Mouse (Mus musculus) lung, embryonic 16.5 days (tissue): ENCODE results near the gene Alox5. TPM values are rescaled to one million over a fixed set of nuclear protein-coding genes. Genes with fewer than 3 reads are reported as not detected.

Source experiments
- ATAC-seq: fragments of 200-750 bp; cut with Nextera tagmentation; 2 replicates; pipeline ENCODE4 v1.8.0; 2017; ENCODE audit warnings: low read depth, mild to moderate bottlenecking, moderate library complexity
- H3K27ac ChIP-seq: fragments of 300-500 bp; sonication (generic); 2 replicates; pipeline ENCODE4 v1.5.1; 2014; ENCODE audit warnings: mild to moderate bottlenecking, control low read depth, low read length
- H3K27me3 ChIP-seq: fragments of 300-500 bp; sonication (generic); 2 replicates; pipeline ENCODE4 v1.6.1; 2014; ENCODE audit warnings: low read depth, low read length, mixed read lengths; ENCODE audit not compliant: control insufficient read depth, insufficient read depth
- H3K36me3 ChIP-seq: fragments of 300-500 bp; sonication (generic); 2 replicates; pipeline ENCODE4 v1.6.1; 2014; ENCODE audit warnings: low read length; ENCODE audit not compliant: control insufficient read depth, insufficient read depth
- H3K4me1 ChIP-seq: fragments of 300-500 bp; sonication (generic); replicated peaks from 2 replicates; pipeline ENCODE4 v1.6.1; 2014; ENCODE audit warnings: low read length, mixed read lengths; ENCODE audit not compliant: control insufficient read depth, insufficient read depth
- H3K4me2 ChIP-seq: fragments of 300-500 bp; sonication (generic); 2 replicates; pipeline ENCODE4 v1.6.1; 2014; ENCODE audit warnings: low read depth, low read length, control low read depth
- H3K4me3 ChIP-seq: fragments of 300-500 bp; sonication (generic); 2 replicates; pipeline ENCODE4 v1.5.1; 2014; ENCODE audit warnings: mild to moderate bottlenecking, low read length, control low read depth
- H3K9ac ChIP-seq: fragments of 300-500 bp; sonication (generic); 2 replicates; pipeline ENCODE4 v1.6.1; 2014; ENCODE audit warnings: low read length, control low read depth
- H3K9me3 ChIP-seq: fragments of 300-500 bp; sonication (generic); 2 replicates; pipeline ENCODE4 v1.6.1; 2016; ENCODE audit warnings: low read length; ENCODE audit not compliant: control insufficient read depth
- WGBS: fragments of 180-500 bp; shearing (Covaris S2); extraction: QIAGEN DNeasy Blood & Tissue Kit; methylation state at CpG from one replicate; pipeline ENCODE4 v1.1.7; 2014; 5-methylcytosine and 5-hydroxymethylcytosine counted together
- polyA plus RNA-seq: library from polyadenylated mRNA; unstranded; fragments of >200 nt; fragmentation: Nextera tagmentation; extraction: Ambion mirVana; gene quantifications from 2 replicates; pipeline ENCODE4 v1.2.1, GENCODE M21; 2015

The Alox5 gene
- polyA plus RNA-seq, 1 experiment from 2014 or later = 0.93 TPM

DNA sequence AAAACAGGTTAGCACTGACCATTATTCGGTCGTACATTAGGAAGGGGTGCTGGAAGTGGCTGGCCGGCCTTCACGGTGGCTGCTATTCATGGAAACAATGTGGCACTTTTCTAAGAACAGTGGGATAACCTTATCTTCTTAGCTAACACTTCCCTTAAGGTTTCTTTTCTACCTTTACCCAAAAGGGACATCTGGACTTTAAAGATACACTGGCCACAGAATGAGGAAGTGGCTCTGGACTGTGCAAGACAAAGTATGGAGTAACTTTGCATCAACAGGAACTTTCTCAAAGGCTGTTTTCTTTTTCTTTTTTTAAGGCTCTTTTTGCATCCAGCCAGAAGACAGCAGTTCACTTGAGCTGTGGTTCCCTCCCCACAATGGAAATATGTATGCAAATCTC, 2.2 kb downstream of the Alox5 start:
- no peak overlapping the region for H3K4me3 ChIP-seq
- H3K9ac ChIP-seq = no peak overlapping the region
- H3K27me3 ChIP-seq = peaks cover 19% of the 10 kb centered on the region
- WGBS = 68% methylated on average over 4 of the region's 4 CpGs
- no peak for ATAC-seq
- H3K36me3 ChIP-seq = no peaks in the 10 kb centered on the region
- no peak overlapping the region for H3K27ac ChIP-seq
- H3K9me3 ChIP-seq = no peaks in the 10 kb centered on the region
- H3K4me2 ChIP-seq = no peak overlapping the region
- 0 out of 2 replicates have a peak, but pooled peaks cover 2% of the 10 kb centered on the region for H3K4me1 ChIP-seq

DNA sequence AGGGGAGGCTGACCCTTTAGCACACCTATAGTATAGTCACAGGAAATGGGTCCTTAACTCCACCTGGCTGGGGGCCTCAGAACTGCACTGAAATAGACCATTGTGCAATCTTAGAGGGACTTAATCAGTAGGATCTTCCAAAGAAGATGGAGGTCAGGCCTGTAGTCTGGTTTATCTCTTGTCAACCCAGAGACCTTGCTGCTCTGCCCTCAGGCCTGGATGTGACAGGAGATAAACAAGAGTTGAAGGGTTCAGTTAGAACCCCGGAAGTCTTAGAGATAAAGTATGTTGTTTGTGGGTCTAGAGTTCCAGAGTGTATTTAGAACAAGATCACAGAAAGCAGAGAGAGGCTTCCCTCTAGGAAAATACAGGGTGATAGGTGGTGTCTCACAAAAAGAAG, 4.5 kb downstream of the Alox5 start:
- no peak for ATAC-seq
- no peak overlapping the region for H3K4me3 ChIP-seq
- 0 out of 2 replicates have a peak, but pooled peaks cover 2% of the 10 kb centered on the region for H3K4me1 ChIP-seq
- H3K27ac ChIP-seq = no peak overlapping the region
- WGBS = 26% methylated on average over 1 of the region's 1 CpGs
- no peaks in the 10 kb centered on the region for H3K9me3 ChIP-seq
- no peak overlapping the region for H3K4me2 ChIP-seq
- no peak overlapping the region for H3K9ac ChIP-seq
- peaks cover 11% of the 10 kb centered on the region for H3K27me3 ChIP-seq
- no peaks in the 10 kb centered on the region for H3K36me3 ChIP-seq

DNA sequence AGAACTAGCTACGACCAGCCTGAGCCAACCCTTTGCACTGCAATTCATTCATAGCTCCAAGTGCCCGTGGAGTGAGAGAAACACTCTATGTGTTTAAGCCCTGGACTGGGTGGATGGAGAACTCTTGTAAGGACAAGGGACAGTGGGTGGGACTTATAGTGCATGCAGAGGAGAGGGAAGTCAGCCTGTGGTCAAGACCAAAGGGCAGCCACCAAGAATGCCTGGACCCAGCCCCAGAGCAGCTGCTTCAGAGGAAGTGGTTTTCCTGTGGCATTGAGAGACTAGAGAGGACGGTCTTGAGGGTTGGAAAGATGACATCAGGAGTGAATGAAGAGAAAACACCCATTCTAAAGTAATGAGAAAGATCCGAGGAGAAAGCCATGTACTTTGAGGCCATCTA, 5.2 kb downstream of the Alox5 start:
- 0 out of 2 replicates have a peak, but pooled peaks cover under 1% of the 10 kb centered on the region for H3K4me1 ChIP-seq
- WGBS = 70% methylated on average over 4 of the region's 4 CpGs
- no peaks in the 10 kb centered on the region for H3K36me3 ChIP-seq
- no peak overlapping the region for H3K9ac ChIP-seq
- H3K27ac ChIP-seq = no peak overlapping the region
- no peaks in the 10 kb centered on the region for H3K9me3 ChIP-seq
- H3K4me3 ChIP-seq = no peak overlapping the region
- H3K4me2 ChIP-seq = no peak overlapping the region
- no peak for ATAC-seq
- H3K27me3 ChIP-seq = peaks cover 4% of the 10 kb centered on the region; the same call in 1 of the 2 replicates

DNA sequence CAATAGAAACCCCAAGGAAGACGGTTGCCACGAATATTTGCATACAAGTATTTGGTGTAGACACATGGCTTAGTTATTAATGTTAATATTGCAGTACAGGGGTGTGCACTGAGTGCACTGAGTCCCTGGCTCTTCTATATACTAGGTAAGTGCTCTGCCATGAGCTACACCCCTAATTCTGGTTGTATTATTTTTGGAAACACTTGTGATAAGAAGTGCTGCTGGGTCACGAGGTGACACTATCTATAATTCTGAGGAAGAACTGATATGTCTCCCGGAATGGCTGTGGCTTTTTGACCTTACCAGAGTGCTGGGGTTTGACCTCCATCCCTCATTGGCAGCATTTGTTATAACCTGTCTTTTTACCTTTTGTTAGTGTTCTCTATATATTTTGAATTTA, 20.1 kb downstream of the Alox5 start:
- Histone ChIP-seq H3K27ac (no peak overlapping the region), H3K9me3 (no peaks in the 10 kb centered on the region), H3K9ac (no peak overlapping the region), H3K27me3 (no peaks in the 10 kb centered on the region), H3K36me3 (no peaks in the 10 kb centered on the region), H3K4me1 (no peaks in the 10 kb centered on the region), H3K4me2 (no peak overlapping the region), H3K4me3 (no peak overlapping the region)
- ATAC-seq = no peak
- 53% methylated on average over 4 of the region's 4 CpGs for WGBS

DNA sequence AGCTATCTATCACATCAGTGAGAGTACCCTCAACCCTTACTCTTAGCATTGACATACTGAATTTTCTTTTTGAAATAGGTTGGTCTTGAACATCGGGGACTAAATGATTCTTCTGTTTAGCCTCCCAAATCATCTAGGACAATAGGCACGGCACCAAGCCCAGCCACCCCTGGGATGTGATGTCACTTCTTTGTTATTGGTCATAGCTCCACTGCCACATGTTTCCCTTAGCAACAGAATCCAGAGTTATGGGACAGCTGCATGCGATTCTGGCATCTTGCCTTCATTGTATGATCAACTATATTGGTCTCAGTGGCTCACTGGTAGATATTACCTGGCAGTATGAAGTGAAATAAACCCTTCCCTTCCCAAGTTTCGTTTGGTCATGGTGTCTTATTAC, 20.5 kb downstream of the Alox5 start:
- ATAC-seq = no peak
- whole genome bisulfite sequencing = 68% methylated on average over 4 of the region's 4 CpGs
- H3K36me3 ChIP-seq = no peaks in the 10 kb centered on the region
- no peak overlapping the region for H3K27ac ChIP-seq
- H3K4me2 ChIP-seq = no peak overlapping the region
- no peaks in the 10 kb centered on the region for H3K9me3 ChIP-seq
- no peak overlapping the region for H3K9ac ChIP-seq
- H3K4me3 ChIP-seq = no peak overlapping the region
- H3K4me1 ChIP-seq = no peaks in the 10 kb centered on the region
- H3K27me3 ChIP-seq = no peaks in the 10 kb centered on the region

GRCm38 (mm10) chr6:116439531-116439930, 21.4 kb downstream of the Alox5 start:
- H3K9ac ChIP-seq = no peak overlapping the region
- no peaks in the 10 kb centered on the region for H3K27me3 ChIP-seq
- ATAC-seq = no peak
- no peak overlapping the region for H3K4me3 ChIP-seq
- H3K27ac ChIP-seq = no peak overlapping the region
- H3K9me3 ChIP-seq = no peaks in the 10 kb centered on the region
- WGBS = 73% methylated on average over 6 of the region's 6 CpGs
- H3K4me2 ChIP-seq = no peak overlapping the region
- H3K36me3 ChIP-seq = no peaks in the 10 kb centered on the region
- H3K4me1 ChIP-seq = no peaks in the 10 kb centered on the region

DNA sequence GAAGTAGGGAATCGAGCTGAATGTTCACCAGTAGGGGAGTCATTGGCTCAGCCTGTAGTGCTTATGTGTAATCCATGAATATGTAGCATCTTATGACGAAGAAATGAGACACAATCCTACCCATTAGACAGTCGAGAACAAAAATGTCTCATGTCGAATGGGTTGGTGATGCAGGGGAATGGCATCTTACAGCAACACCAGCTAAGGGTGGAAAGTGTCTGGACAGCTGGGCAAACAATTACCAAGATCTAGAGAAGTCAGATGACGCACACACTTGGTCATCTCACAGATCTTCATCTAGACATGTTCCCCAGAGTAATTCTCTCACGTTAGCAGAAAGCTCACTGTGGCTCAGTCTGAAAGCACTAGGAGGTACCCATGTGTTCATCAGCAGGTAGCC, 22.1 kb downstream of the Alox5 start:
- H3K4me1 ChIP-seq = no peaks in the 10 kb centered on the region
- H3K9ac ChIP-seq = no peak overlapping the region
- no peak overlapping the region for H3K27ac ChIP-seq
- H3K4me2 ChIP-seq = no peak overlapping the region
- H3K9me3 ChIP-seq = no peaks in the 10 kb centered on the region
- WGBS = 72% methylated on average over 6 of the region's 6 CpGs
- ATAC-seq = no peak
- no peaks in the 10 kb centered on the region for H3K36me3 ChIP-seq
- H3K4me3 ChIP-seq = no peak overlapping the region
- no peaks in the 10 kb centered on the region for H3K27me3 ChIP-seq

GRCm38 (mm10) chr6:116428282-116428681, 32.7 kb downstream of the Alox5 start:
- no peaks in the 10 kb centered on the region for H3K27me3 ChIP-seq

DNA sequence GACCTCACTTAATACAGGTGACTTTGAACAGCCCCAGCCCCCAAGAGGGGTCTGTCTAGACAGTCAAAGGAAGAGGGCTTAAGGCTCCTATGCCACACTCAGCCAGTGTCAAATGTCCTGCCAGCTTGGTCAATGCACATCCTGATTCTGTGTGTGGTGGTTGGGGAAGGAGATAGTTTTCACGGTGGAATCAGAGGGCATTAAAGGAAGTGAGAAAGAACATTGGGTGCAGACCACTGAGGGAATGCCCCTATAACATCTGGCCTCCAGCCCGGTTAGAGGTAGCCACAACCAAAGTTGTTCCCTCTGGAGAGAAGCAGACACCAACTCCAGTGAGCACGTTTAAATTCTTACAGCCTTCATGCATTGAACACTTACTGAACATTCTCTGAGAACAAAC, 33.4 kb downstream of the Alox5 start:
- H3K4me1 ChIP-seq = no peaks in the 10 kb centered on the region
- H3K27me3 ChIP-seq = no peaks in the 10 kb centered on the region
- H3K27ac ChIP-seq = no peak overlapping the region
- no peak for ATAC-seq
- H3K4me3 ChIP-seq = no peak overlapping the region
- 69% methylated on average over 3 of the region's 3 CpGs for WGBS
- H3K9me3 ChIP-seq = peaks cover 4% of the 10 kb centered on the region; the same call in 1 of the 2 replicates
- no peak overlapping the region for H3K9ac ChIP-seq
- H3K4me2 ChIP-seq = no peak overlapping the region
- H3K36me3 ChIP-seq = no peaks in the 10 kb centered on the region

More at GRCm38 (mm10) chr6:116428282-116428681, 32.7 kb downstream of the Alox5 start:
- H3K4me1 ChIP-seq = no peaks in the 10 kb centered on the region
- H3K36me3 ChIP-seq = no peaks in the 10 kb centered on the region
- H3K4me3 ChIP-seq = no peak overlapping the region
- H3K27ac ChIP-seq = no peak overlapping the region
- no peak overlapping the region for H3K4me2 ChIP-seq
- peaks cover 4% of the 10 kb centered on the region; the same call in 1 of the 2 replicates for H3K9me3 ChIP-seq
- no peak overlapping the region for H3K9ac ChIP-seq
- 60% methylated on average over 5 of the region's 5 CpGs for WGBS
- no peak for ATAC-seq

GRCm38 (mm10) chr6:116423664-116424063, 37.3 kb downstream of the Alox5 start:
- Histone ChIP-seq H3K27ac (no peak overlapping the region), H3K4me1 (no peaks in the 10 kb centered on the region), H3K9me3 (no peaks in the 10 kb centered on the region), H3K27me3 (no peaks in the 10 kb centered on the region), H3K4me2 (no peak overlapping the region), H3K36me3 (no peaks in the 10 kb centered on the region), H3K4me3 (no peak overlapping the region), H3K9ac (no peak overlapping the region)
- ATAC-seq = no peak
- 49% methylated on average over 2 of the region's 2 CpGs for WGBS
